Mouse (Mus musculus) lung, postnatal 0 days (tissue): ENCODE results near the gene Mpped2. TPM values are rescaled to one million over a fixed set of nuclear protein-coding genes. Genes with fewer than 3 reads are reported as not detected.

ENCODE experiments used
- ATAC-seq: fragments of 200-750 bp; cut with Nextera tagmentation; 2 replicates; pipeline ENCODE4 v1.8.0; 2017; ENCODE audit warnings: moderate library complexity
- DNase-seq: peaks from one replicate; pipeline ENCODE4 v3.0.0-alpha.2; 2016; ENCODE audit warnings: low spot score
- H3K27ac ChIP-seq: fragments of 300-500 bp; sonication (generic); 2 replicates; pipeline ENCODE4 v1.5.1; 2014; ENCODE audit warnings: antibody characterized with exemption, mild to moderate bottlenecking, low read length, mixed read lengths
- H3K27me3 ChIP-seq: fragments of 300-500 bp; sonication (generic); replicated peaks from 2 replicates; pipeline ENCODE4 v1.6.1; 2014; ENCODE audit warnings: low read length, mixed read lengths; ENCODE audit not compliant: insufficient read depth
- H3K36me3 ChIP-seq: fragments of 300-500 bp; sonication (generic); 2 replicates; pipeline ENCODE4 v1.6.1; 2014; ENCODE audit warnings: low read length, mixed read lengths; ENCODE audit not compliant: insufficient read depth
- H3K4me1 ChIP-seq: fragments of 300-500 bp; sonication (generic); 2 replicates; pipeline ENCODE4 v1.6.1; 2014; ENCODE audit warnings: antibody characterized with exemption, low read depth, low read length, mixed read lengths; ENCODE audit not compliant: insufficient read depth
- H3K4me2 ChIP-seq: fragments of 300-500 bp; sonication (generic); replicated peaks from 2 replicates; pipeline ENCODE4 v1.6.1; 2014; ENCODE audit warnings: low read depth, mild to moderate bottlenecking, low read length, moderate library complexity, mixed read lengths
- H3K4me3 ChIP-seq: fragments of 300-500 bp; sonication (generic); 2 replicates; pipeline ENCODE4 v1.5.1; 2014; ENCODE audit warnings: low read depth, low read length
- H3K9ac ChIP-seq: fragments of 300-500 bp; sonication (generic); replicated peaks from 2 replicates; pipeline ENCODE4 v1.6.1; 2014; ENCODE audit warnings: low read depth, mild to moderate bottlenecking
- H3K9me3 ChIP-seq: fragments of 300-500 bp; sonication (generic); 2 replicates; pipeline ENCODE4 v1.6.1; 2016; ENCODE audit warnings: low read length, mixed read lengths
- CTCF ChIP-seq: IDR thresholded peaks from 2 replicates; pipeline ENCODE4 v1.5.1; 2016; ENCODE audit warnings: antibody characterized with exemption, mild to moderate bottlenecking
- EP300 ChIP-seq: IDR thresholded peaks from 2 replicates; pipeline ENCODE4 v1.6.1; 2016; ENCODE audit warnings: antibody characterized with exemption, mild to moderate bottlenecking, control low read depth
- WGBS: fragments of 180-500 bp; shearing (Covaris S2); extraction: QIAGEN DNeasy Blood & Tissue Kit; methylation state at CpG from one replicate; pipeline ENCODE4 v1.1.7; 2014; 5-methylcytosine and 5-hydroxymethylcytosine counted together
- polyA plus RNA-seq: library from polyadenylated mRNA; unstranded; fragments of >200 nt; fragmentation: Nextera tagmentation; extraction: Ambion mirVana; gene quantifications from 2 replicates; pipeline ENCODE4 v1.2.1, GENCODE M21; 2015

Mpped2 gene
- polyA plus RNA-seq, 1 experiment from 2014 or later: 9.7 TPM

DNA sequence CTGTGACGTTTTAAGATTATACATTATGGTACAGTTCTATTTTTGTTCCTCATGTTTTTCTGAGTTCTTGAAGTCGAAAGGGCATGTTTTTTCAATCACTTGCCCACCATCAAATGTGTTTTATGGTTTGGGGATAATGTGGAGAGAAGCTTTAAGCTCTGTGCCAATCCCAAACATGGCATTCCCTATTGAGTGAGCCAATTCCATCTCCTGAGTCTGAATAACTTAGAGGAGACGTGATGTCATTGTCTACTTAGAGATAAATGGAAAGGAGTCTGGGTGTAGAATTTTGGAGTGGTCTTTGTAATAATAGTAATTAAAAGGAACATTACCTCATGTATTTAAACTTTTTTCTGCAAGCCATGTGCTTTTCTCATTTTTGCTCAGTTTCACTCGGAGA, 9.2 kb upstream of the Mpped2 start:
- H3K4me2 ChIP-seq: peak overlapping the region; percentile 15; the same call in 1 of the 2 replicates
- no peak for ATAC-seq

DNA sequence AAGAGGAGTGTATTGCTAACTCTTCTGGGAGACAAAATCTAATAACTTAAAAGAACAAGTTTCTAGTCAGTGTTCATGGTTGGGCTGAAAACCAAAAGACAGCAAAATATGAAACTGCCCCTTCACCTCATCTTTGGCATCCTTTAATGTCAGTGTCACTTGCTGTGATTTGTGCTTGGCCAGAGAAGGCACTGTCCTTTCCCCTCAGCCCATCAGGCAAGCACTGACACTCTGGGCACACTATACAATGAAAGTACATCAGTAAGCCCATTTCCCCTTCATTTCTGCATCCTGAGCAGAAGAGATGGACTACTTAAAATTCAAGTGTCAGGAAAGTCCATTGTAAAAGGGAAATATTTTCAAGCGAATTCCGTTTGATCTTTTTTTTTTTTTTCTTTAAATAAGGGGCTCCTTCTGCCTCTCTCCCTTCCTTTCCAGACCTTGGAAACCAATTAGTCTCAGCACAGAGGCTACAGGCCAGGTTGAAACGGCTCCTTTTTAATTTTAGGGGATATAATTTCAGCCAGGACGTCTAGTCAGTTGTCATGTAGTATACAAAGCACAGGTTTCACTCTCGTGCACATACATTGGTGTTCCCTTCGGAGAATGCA, 1.2 kb upstream of the Mpped2 start:
- Histone ChIP-seq H3K4me2 (no peak overlapping the region; the same call in 1 of the 2 replicates), H3K27me3 (0 out of 2 replicates have a peak, but pooled peaks cover 3% of the 10 kb centered on the region), H3K36me3 (no peaks in the 10 kb centered on the region), H3K9ac (no peak overlapping the region), H3K4me3 (no peak overlapping the region), H3K4me1 (no peaks in the 10 kb centered on the region; the same call in 1 of the 2 replicates), H3K27ac (no peak overlapping the region), H3K9me3 (no peaks in the 10 kb centered on the region)
- DNase-seq (no peak), ATAC-seq (no peak)
- 15% methylated on average over 6 of the region's 6 CpGs for WGBS
- TF ChIP-seq CTCF (no peak), EP300 (no peak)

More for the DNA sequence above, 9.2 kb upstream of the Mpped2 start:
- no peak overlapping the region for H3K27ac ChIP-seq
- H3K4me3 ChIP-seq: no peak overlapping the region
- H3K9me3 ChIP-seq: no peaks in the 10 kb centered on the region
- H3K4me1 ChIP-seq: no peaks in the 10 kb centered on the region
- H3K36me3 ChIP-seq: no peaks in the 10 kb centered on the region
- 57% methylated on average over 4 of the region's 4 CpGs for WGBS
- no peak for TF ChIP-seq CTCF
- TF ChIP-seq EP300: no peak
- DNase-seq: no peak
- no peak overlapping the region for H3K9ac ChIP-seq
- H3K27me3 ChIP-seq: no peaks in the 10 kb centered on the region

DNA sequence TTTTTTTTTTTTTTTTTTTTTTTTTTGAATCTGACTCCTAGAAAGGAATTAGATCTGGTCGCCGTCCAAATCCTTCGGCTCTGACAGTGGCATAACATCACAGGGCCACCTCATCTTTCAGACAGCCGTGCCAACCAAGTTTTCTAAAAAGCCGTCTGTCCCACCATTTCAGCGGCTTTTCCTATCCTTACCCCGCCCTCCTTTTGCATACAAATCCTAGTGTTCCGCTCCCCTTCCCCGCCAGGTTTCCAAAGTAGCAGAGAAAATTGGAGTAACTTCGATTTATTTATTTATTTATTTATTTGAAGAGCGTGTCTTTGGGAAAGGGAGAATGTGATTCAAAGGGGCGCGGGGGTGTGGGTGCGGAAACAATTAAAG, 675 bp upstream of the Mpped2 start:
- no peaks in the 10 kb centered on the region for H3K9me3 ChIP-seq
- H3K36me3 ChIP-seq: no peaks in the 10 kb centered on the region
- peak overlapping the region; percentile 100; the same call in 1 of the 2 replicates for H3K4me2 ChIP-seq
- no peak for DNase-seq
- WGBS: 8% methylated on average over 14 of the region's 14 CpGs
- H3K27me3 ChIP-seq: 0 out of 2 replicates have a peak, but pooled peaks cover 3% of the 10 kb centered on the region
- H3K4me1 ChIP-seq: no peaks in the 10 kb centered on the region; the same call in 1 of the 2 replicates
- no peak overlapping the region; the same call in 1 of the 2 replicates for H3K4me3 ChIP-seq
- no peak overlapping the region for H3K9ac ChIP-seq
- no peak for TF ChIP-seq CTCF
- no peak for TF ChIP-seq EP300
- no peak for ATAC-seq
- H3K27ac ChIP-seq: no peak overlapping the region

DNA sequence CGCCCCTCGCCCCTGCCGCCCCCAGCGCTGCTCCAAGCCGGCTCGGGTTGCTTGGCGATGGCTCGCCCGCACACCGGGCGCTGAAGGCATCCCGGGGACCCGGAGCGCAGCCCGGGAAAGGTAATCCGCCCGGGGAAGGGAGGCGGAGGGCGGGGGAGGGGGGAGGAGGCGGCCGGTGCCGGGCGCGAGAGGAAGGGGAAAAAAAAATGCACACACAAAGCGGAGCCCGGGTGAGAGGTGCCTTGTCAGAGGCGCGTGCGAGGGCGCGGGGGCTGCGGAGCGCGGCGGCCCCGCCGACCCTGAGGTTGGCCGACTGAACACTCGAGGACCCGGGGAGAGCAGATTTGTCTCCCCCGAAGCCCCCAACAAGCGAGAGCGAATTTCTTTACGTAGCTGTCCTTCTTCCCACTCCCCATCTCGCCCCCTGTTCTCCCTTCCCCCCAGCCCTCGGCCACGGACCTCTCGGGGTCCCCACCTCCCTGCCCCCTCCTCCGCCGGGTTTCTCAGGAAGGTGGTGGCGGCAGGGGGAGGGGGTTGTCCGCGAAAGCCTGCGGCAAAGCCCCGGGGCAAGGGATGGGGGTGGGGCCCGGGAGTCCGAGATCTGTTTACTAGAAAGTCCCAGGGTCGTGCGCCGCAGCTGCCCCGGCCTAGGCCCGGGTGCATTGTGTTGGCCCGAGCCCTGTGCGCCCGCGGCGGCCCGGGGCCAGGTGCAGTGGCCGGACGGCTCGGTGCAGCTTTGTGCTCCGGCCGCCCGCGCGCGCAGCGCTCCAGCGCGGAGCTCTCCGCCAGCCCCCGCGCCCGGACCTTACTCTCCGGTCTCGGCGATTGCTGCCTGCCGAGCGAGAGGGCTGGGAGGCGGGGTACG, 865 bp downstream of the Mpped2 start:
- H3K9me3 ChIP-seq: no peaks in the 10 kb centered on the region
- H3K27me3 ChIP-seq: 0 out of 2 replicates have a peak, but pooled peaks cover 3% of the 10 kb centered on the region
- H3K4me2 ChIP-seq: peak overlapping the region; percentile 100
- no peak for TF ChIP-seq EP300
- TF ChIP-seq CTCF: no peak
- H3K4me3 ChIP-seq: peak overlapping the region; percentile 79
- no peaks in the 10 kb centered on the region; the same call in 1 of the 2 replicates for H3K4me1 ChIP-seq
- peak; percentile 60 for DNase-seq
- H3K36me3 ChIP-seq: no peaks in the 10 kb centered on the region
- 2% methylated on average over 41 of the region's 91 CpGs for WGBS
- H3K9ac ChIP-seq: peak overlapping the region; percentile 64
- peak; percentile 70 for ATAC-seq
- H3K27ac ChIP-seq: peak overlapping the region; percentile 59

DNA sequence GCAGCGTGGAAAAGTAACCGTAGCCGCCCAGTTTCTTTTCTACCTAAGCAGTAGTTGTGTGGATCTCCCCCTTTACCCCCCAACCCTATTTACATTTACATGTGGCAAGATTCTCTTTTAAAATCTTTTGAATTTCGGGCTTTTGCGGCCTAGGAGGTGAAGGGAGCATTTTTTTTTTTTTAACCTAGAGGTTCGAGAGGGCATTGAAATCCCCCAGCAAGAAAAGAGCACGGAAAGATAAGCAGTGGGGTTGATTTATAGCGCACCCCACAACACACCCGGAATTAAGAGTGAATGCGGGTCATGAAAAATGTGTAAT, 1.5 kb downstream of the Mpped2 start:
- peak overlapping the region; percentile 59; the same call in 1 of the 2 replicates for H3K27ac ChIP-seq

More for the DNA sequence above, 1.5 kb downstream of the Mpped2 start:
- H3K36me3 ChIP-seq: no peaks in the 10 kb centered on the region
- H3K4me2 ChIP-seq: peak overlapping the region; percentile 100
- H3K9ac ChIP-seq: peak overlapping the region; percentile 64; the same call in 1 of the 2 replicates
- no peak for TF ChIP-seq EP300
- TF ChIP-seq CTCF: no peak
- H3K4me1 ChIP-seq: no peaks in the 10 kb centered on the region; the same call in 1 of the 2 replicates
- H3K9me3 ChIP-seq: no peaks in the 10 kb centered on the region
- ATAC-seq: no peak
- no peak for DNase-seq
- H3K27me3 ChIP-seq: 0 out of 2 replicates have a peak, but pooled peaks cover 3% of the 10 kb centered on the region
- peak overlapping the region; percentile 79 for H3K4me3 ChIP-seq
- WGBS: under 1% methylated on average over 10 of the region's 10 CpGs
